Mouse (Mus musculus) olfactory bulb, adult 2 months (tissue): ENCODE results near the gene Slc19a1.

Experiments
- CTCF ChIP-seq: fragments of 200-500 bp; IDR thresholded peaks from 2 replicates; pipeline ENCODE4 v1.5.1; 2012; ENCODE audit warnings: low read depth, mild to moderate bottlenecking, low read length, moderate library complexity; ENCODE audit not compliant: insufficient read depth
- POLR2A ChIP-seq: fragments of 200-500 bp; IDR thresholded peaks from 2 replicates; pipeline ENCODE4 v1.6.1; 2012; ENCODE audit warnings: mild to moderate bottlenecking, low read depth, low read length, moderate library complexity; ENCODE audit not compliant: insufficient read depth

- TF ChIP-seq CTCF, result no peak
- no peak for TF ChIP-seq POLR2A
Measured at GRCm38 (mm10) chr10:77022301-77023130, 9.5 kb upstream of the Slc19a1 start.
